Mouse (Mus musculus) brain, embryonic 14.5 days (tissue): Measurements from ENCODE around the gene Uncx. TPM values are rescaled to one million over a fixed set of nuclear protein-coding genes. Genes with fewer than 3 reads are reported as not detected.

ENCODE experiments used
- DNase-seq: peaks from one replicate; pipeline ENCODE4 v3.0.0-alpha.2; 2011; ENCODE audit warnings: low read depth
- CTCF ChIP-seq: fragments of 200-500 bp; IDR thresholded peaks from 2 replicates; pipeline ENCODE4 v1.5.1; 2012; ENCODE audit warnings: inconsistent platforms, mild to moderate bottlenecking, moderate library complexity, borderline replicate concordance; ENCODE audit not compliant: insufficient read depth, insufficient read length; ENCODE audit errors: extremely low read depth
- POLR2A ChIP-seq: fragments of 200-500 bp; IDR thresholded peaks from 2 replicates; pipeline ENCODE4 v1.6.1; 2012; ENCODE audit warnings: mild to moderate bottlenecking, inconsistent platforms, borderline replicate concordance; ENCODE audit not compliant: poor library complexity, insufficient read depth, insufficient read length, severe bottlenecking; ENCODE audit errors: extremely low read depth
- polyA plus RNA-seq: library from polyadenylated mRNA; depleted of rRNA; stranded (reverse); fragments of >200 nt; gene quantifications from 2 replicates; pipeline ENCODE4 v1.2.3, GENCODE M21; 2012; rRNA removed

The Uncx gene
- polyA plus RNA-seq, 1 experiment = 42.0 TPM

- TF ChIP-seq CTCF (no peak), POLR2A (no peak)
- DNase-seq = peak; percentile 56
Observed at GRCm38 (mm10) chr5:139595001-139595400, 51.7 kb downstream of the Uncx start.

Other genes starting within 250 kb of the Uncx start
- gene Adap1, start 217.9 kb upstream of the Uncx start, polyA plus RNA-seq = 40.8 and 66.4 TPM in 2 replicates
- gene Cox19, start 192.1 kb upstream of the Uncx start, polyA plus RNA-seq = 123 and 149 TPM in 2 replicates
- gene Cyp2w1, start 190.9 kb upstream of the Uncx start, polyA plus RNA-seq = 1.7 and 2.4 TPM in 2 replicates
- gene Gpr146, start 165.8 kb upstream of the Uncx start, polyA plus RNA-seq = 1.5 and 2.0 TPM in 2 replicates
- gene C130050O18Rik, start 138.2 kb upstream of the Uncx start, polyA plus RNA-seq = 0.20 and 0.33 TPM in 2 replicates
- 6.5 and 6.8 TPM in 2 replicates for gene Gper1, start 120.3 kb upstream of the Uncx start, polyA plus RNA-seq
- 12.3 and 13.4 TPM in 2 replicates for gene 3110082I17Rik, start 83.0 kb upstream of the Uncx start, polyA plus RNA-seq
- gene Zfand2a, start 58.9 kb upstream of the Uncx start, polyA plus RNA-seq = 21.2 and 28.0 TPM in 2 replicates
- gene Micall2, start 192.8 kb downstream of the Uncx start, polyA plus RNA-seq = 7.7 and 11.8 TPM in 2 replicates
- 56.5 and 72.9 TPM in 2 replicates for gene Ints1, start 232.2 kb downstream of the Uncx start, polyA plus RNA-seq
- 12.6 and 13.6 TPM in 2 replicates for gene Mafk, start 248.0 kb downstream of the Uncx start, polyA plus RNA-seq